Mouse (Mus musculus) erythroblast, embryonic 14.5 days (primary cell): ENCODE data around the gene Fads6. TPM values are rescaled to one million over a fixed set of nuclear protein-coding genes. Genes with fewer than 3 reads are reported as not detected.
A peak's percentile ranks its signal among the peaks of the same experiment; 100 is the strongest.

Experiments
- H3K27me3 ChIP-seq: 2 replicates; pipeline ENCODE4 v1.6.1; 2012; ENCODE audit warnings: inconsistent platforms; ENCODE audit not compliant: control insufficient read depth
- H3K36me3 ChIP-seq: 2 replicates; pipeline ENCODE4 v1.6.1; 2012; ENCODE audit warnings: mild to moderate bottlenecking, inconsistent platforms; ENCODE audit not compliant: control insufficient read depth
- H3K4me1 ChIP-seq: 2 replicates; pipeline ENCODE4 v1.6.1; 2012; ENCODE audit warnings: inconsistent platforms; ENCODE audit not compliant: control insufficient read depth
- H3K4me3 ChIP-seq: replicated peaks from 2 replicates; pipeline ENCODE3; 2012; ENCODE audit warnings: moderate library complexity, mild to moderate bottlenecking, inconsistent platforms
- H3K9me3 ChIP-seq: 2 replicates; pipeline ENCODE4 v1.6.1; 2012; ENCODE audit warnings: low read length, inconsistent platforms, mixed read lengths; ENCODE audit not compliant: control insufficient read depth
- GATA1 ChIP-seq: IDR thresholded peaks from 2 replicates; pipeline ENCODE4 v1.6.1; 2012; ENCODE audit warnings: low read length, inconsistent platforms, mixed read lengths
- TAL1 ChIP-seq: IDR thresholded peaks from 3 replicates; pipeline ENCODE4 v1.6.1; 2012; ENCODE audit warnings: low read length, inconsistent platforms, mixed read lengths
- polyA plus RNA-seq: library from polyadenylated mRNA; stranded (reverse); fragments of >175 nt; gene quantifications from 2 replicates; pipeline ENCODE4 v1.2.3, GENCODE M21; 2012

The Fads6 gene
- polyA plus RNA-seq, 1 experiment: 0.01 TPM

- H3K9me3 ChIP-seq: no peaks in the 10 kb centered on the region
- H3K36me3 ChIP-seq: no peaks in the 10 kb centered on the region; the same call in 1 of the 2 replicates
- no peak for TF ChIP-seq GATA1
- no peak for TF ChIP-seq TAL1
- H3K4me1 ChIP-seq: peaks cover 33% of the 10 kb centered on the region
- H3K27me3 ChIP-seq: no peaks in the 10 kb centered on the region
- H3K4me3 ChIP-seq: no peak overlapping the region
These were observed 14.6 kb downstream of the Fads6 start for GRCm38 (mm10) chr11:115282723-115283485.

- Histone ChIP-seq H3K36me3 (no peaks in the 10 kb centered on the region; the same call in 1 of the 2 replicates), H3K4me3 (no peak overlapping the region), H3K9me3 (no peaks in the 10 kb centered on the region), H3K27me3 (no peaks in the 10 kb centered on the region), H3K4me1 (peaks cover 36% of the 10 kb centered on the region)
- TF ChIP-seq GATA1 (no peak), TAL1 (no peak)
These were observed 15.2 kb downstream of the Fads6 start for GRCm38 (mm10) chr11:115282295-115282694.

- no peak overlapping the region for H3K4me3 ChIP-seq
- H3K4me1 ChIP-seq: peaks cover 51% of the 10 kb centered on the region
- TF ChIP-seq GATA1 (no peak), TAL1 (no peak)
- H3K36me3 ChIP-seq: no peaks in the 10 kb centered on the region; the same call in 1 of the 2 replicates
- H3K27me3 ChIP-seq: no peaks in the 10 kb centered on the region
- H3K9me3 ChIP-seq: no peaks in the 10 kb centered on the region
These were observed 17.7 kb downstream of the Fads6 start for GRCm38 (mm10) chr11:115279726-115280125.

- Histone ChIP-seq H3K9me3 (no peaks in the 10 kb centered on the region), H3K36me3 (no peaks in the 10 kb centered on the region; the same call in 1 of the 2 replicates), H3K27me3 (no peaks in the 10 kb centered on the region), H3K4me1 (peaks cover 51% of the 10 kb centered on the region), H3K4me3 (peak overlapping the region; percentile 85)
- TF ChIP-seq GATA1: no peak
- no peak for TF ChIP-seq TAL1
These were observed 19.3 kb downstream of the Fads6 start for GRCm38 (mm10) chr11:115278176-115278575.

- H3K4me1 ChIP-seq: peaks cover 51% of the 10 kb centered on the region
These were observed 19.9 kb downstream of the Fads6 start for GRCm38 (mm10) chr11:115277604-115277975.

GRCm38 (mm10) chr11:115276780-115277603, 20.5 kb downstream of the Fads6 start, which contains the start of gene Fdxr:
Gene Fdxr (minus strand): TSS chr11:115277050.
- H3K36me3 ChIP-seq: peaks cover 7% of the 10 kb centered on the region; the same call in 1 of the 2 replicates
- peaks cover 47% of the 10 kb centered on the region for H3K4me1 ChIP-seq

More at GRCm38 (mm10) chr11:115277604-115277975, 19.9 kb downstream of the Fads6 start:
- no peak for TF ChIP-seq TAL1
- peak overlapping the region; percentile 85 for H3K4me3 ChIP-seq
- H3K27me3 ChIP-seq: no peaks in the 10 kb centered on the region
- no peaks in the 10 kb centered on the region for H3K9me3 ChIP-seq
- peaks cover under 1% of the 10 kb centered on the region; the same call in 1 of the 2 replicates for H3K36me3 ChIP-seq

GRCm38 (mm10) chr11:115275954-115276353, 21.5 kb downstream of the Fads6 start:
- peaks cover 45% of the 10 kb centered on the region for H3K4me1 ChIP-seq
- no peaks in the 10 kb centered on the region for H3K27me3 ChIP-seq

More at GRCm38 (mm10) chr11:115276780-115277603, 20.5 kb downstream of the Fads6 start, which contains the start of gene Fdxr:
- TF ChIP-seq GATA1 (no peak), TAL1 (no peak)
- no peaks in the 10 kb centered on the region for H3K9me3 ChIP-seq
- peak within 1 kb of the TSS; percentile 85 for H3K4me3 ChIP-seq
- no peaks in the 10 kb centered on the region for H3K27me3 ChIP-seq

GRCm38 (mm10) chr11:115275509-115275908, 22.0 kb downstream of the Fads6 start:
- Histone ChIP-seq H3K4me1 (peaks cover 46% of the 10 kb centered on the region), H3K36me3 (peaks cover 17% of the 10 kb centered on the region; the same call in 1 of the 2 replicates), H3K27me3 (no peaks in the 10 kb centered on the region), H3K9me3 (no peaks in the 10 kb centered on the region), H3K4me3 (peak overlapping the region; percentile 85)
- TF ChIP-seq GATA1 (no peak), TAL1 (no peak)

More at GRCm38 (mm10) chr11:115275954-115276353, 21.5 kb downstream of the Fads6 start:
- TF ChIP-seq TAL1 (no peak), GATA1 (no peak)
- H3K9me3 ChIP-seq: no peaks in the 10 kb centered on the region
- peak overlapping the region; percentile 85 for H3K4me3 ChIP-seq
- peaks cover 15% of the 10 kb centered on the region; the same call in 1 of the 2 replicates for H3K36me3 ChIP-seq

GRCm38 (mm10) chr11:115274771-115275170, 22.7 kb downstream of the Fads6 start:
- H3K4me3 ChIP-seq: no peak overlapping the region
- TF ChIP-seq TAL1 (no peak), GATA1 (no peak)
- no peaks in the 10 kb centered on the region for H3K27me3 ChIP-seq
- H3K4me1 ChIP-seq: peaks cover 44% of the 10 kb centered on the region
- H3K36me3 ChIP-seq: peaks cover 18% of the 10 kb centered on the region; the same call in 1 of the 2 replicates
- no peaks in the 10 kb centered on the region for H3K9me3 ChIP-seq
